Mouse (Mus musculus): ENCODE data around the gene Atp6v0b.

DNA sequence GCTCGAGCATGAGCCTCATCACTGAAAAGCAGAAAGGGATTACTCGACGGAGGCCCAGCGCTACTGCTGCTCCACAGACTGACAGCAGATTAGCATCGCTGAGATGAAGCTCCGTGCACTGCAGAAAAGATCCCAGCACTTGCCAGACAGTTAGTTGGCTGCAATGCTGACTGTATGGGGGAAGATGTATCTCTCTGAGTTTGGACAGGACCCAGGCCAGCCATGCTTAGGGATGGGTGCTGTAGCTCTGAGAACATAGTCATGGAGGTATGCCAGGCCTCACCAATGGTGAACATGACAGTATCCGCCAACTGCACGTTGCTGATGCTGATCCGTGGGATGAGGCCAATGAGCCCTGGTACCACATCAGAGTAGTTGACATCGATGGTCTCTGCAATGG, 17.0 kb upstream of the Atp6v0b start:
- no peak for TF ChIP-seq GATA1 (IDR thresholded peaks at IDR 0.05; ENCODE audit: borderline replicate concordance, low read length)
- TF ChIP-seq FLI1 (IDR thresholded peaks at IDR 0.05; ENCODE audit: low read length), result no peak
